In the genomic region with DNA sequence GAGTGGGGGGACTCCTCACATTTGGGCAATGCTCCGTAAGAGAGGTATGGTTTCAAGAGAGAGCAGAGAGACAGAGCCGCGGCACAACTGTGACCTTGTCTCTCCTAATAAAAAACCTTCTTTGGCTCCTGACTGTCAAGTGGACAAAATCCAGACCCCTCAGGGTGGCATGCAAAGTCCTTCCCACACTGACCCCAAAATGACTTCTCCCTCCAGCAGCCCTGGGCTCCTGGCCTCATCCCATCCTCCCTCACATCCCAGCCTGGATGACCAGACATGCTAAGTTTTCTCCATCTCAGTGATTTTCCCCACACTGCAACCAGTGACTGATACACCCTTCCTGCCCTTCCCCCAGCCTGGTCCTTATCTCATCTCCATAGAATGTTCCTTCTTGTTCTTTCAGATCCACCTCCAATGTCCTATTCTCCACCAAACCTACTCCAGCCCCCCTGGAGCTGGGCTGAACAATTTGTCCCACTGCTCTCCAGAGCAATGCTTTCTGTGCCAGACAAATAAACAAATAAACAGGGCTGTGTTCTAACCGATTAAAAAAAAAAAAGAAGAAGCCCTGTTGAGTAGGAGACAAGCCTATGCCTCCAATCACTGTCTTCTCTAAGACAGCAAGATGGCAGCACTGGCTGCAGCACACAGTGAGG, we compare ENCODE assay signal across 20 mouse cellular contexts.
A peak's percentile ranks its signal among the peaks of the same experiment; 100 is the strongest.
DNase-seq lines count a peak whose midpoint lies in the region; ATAC-seq and TF ChIP-seq lines count a peak whose summit lies in the region.
"Had no signal": no experiment of that assay in that cellular context is flagged by ENCODE, and none has a peak within 500 bp of the region (broad histone marks: within the 10 kb centered on the region; RNA-seq: fewer than 3 reads in every experiment).

No protein-coding gene starts in this region.

- peak overlapping the region; percentile 66 for H3K27ac ChIP-seq in heart, embryonic 11.5 days (ENCODE audit: low read depth, low read length)
- no peak overlapping the region for H3K27ac ChIP-seq in heart, adult 2 months
- no peak overlapping the region for H3K27ac ChIP-seq in heart, postnatal 0 days (ENCODE audit: low read depth)
- H3K27ac ChIP-seq in midbrain, embryonic 10.5 days (replicated peaks) = peak overlapping the region; percentile 50; the same call in 1 of the 2 replicates
- H3K27ac ChIP-seq in midbrain, embryonic 14.5 days (replicated peaks; ENCODE audit: low read depth, low read length) = no peak overlapping the region
- H3K27ac ChIP-seq: embryonic facial prominence, embryonic 12.5 days; hindbrain, postnatal 0 days; liver, embryonic 14.5 days; stomach, embryonic 15.5 days had no signal

- no peak for DNase-seq in heart, adult 2 months
- DNase-seq in heart, postnatal 0 days (ENCODE audit: low spot score) = peak; percentile 43
- DNase-seq in heart, adult 8-10 months (ENCODE audit: low spot score) = no peak
- no peak for DNase-seq in midbrain, embryonic 10.5 days (ENCODE audit: low spot score)
- DNase-seq in midbrain, embryonic 14.5 days = no peak
- no peak for DNase-seq in neural tube, embryonic 10.5 days (ENCODE audit: extremely low spot score, low spot score)
- DNase-seq: adrenal gland, postnatal 25 days; cerebellum, adult 8-10 months; cerebellum, postnatal 36 days; forebrain, postnatal 0 days; gastrocnemius, postnatal 25 days; kidney, adult 11 months; layer of hippocampus, adult 9-11 months; lung, embryonic 14.5 days had no signal

- WGBS in heart, embryonic 11.5 days (ENCODE audit: insufficient replicate concordance) = 20% methylated on average over 4 of the region's 4 CpGs
- 58% methylated on average over 4 of the region's 4 CpGs for WGBS in heart, adult 2 months
- 37% methylated on average over 4 of the region's 4 CpGs for WGBS in heart, postnatal 0 days
- 92% methylated on average over 4 of the region's 4 CpGs for WGBS in midbrain, embryonic 10.5 days
- WGBS in midbrain, embryonic 14.5 days = 91% methylated on average over 4 of the region's 4 CpGs

- no peak for ATAC-seq in heart, embryonic 11.5 days (replicated peaks; ENCODE audit: insufficient number of reproducible peaks, low FRiP score, low TSS enrichment)
- peak; percentile 13; the same call in 1 of the 2 replicates for ATAC-seq in heart, postnatal 0 days (ENCODE audit: insufficient read depth, low read depth)
- ATAC-seq in midbrain, embryonic 14.5 days (ENCODE audit: low FRiP score, low TSS enrichment) = no peak
- ATAC-seq: forebrain, postnatal 0 days; hindbrain, postnatal 0 days had no signal

- no peak for TF ChIP-seq EP300 in heart, adult 2 months (IDR thresholded peaks at IDR 0.05; ENCODE audit: insufficient read depth, low read depth, low read length)
- 0 out of 2 replicates have a peak, but pooled peaks have one; percentile 18 for TF ChIP-seq EP300 in heart, postnatal 0 days (IDR thresholded peaks at IDR 0.05; ENCODE audit: low read depth)

- H3K4me2 ChIP-seq in heart, embryonic 11.5 days = 0 out of 2 replicates have a peak overlapping the region, but pooled peaks have one; percentile 9
- no peak overlapping the region for H3K4me2 ChIP-seq in heart, postnatal 0 days (ENCODE audit: low read depth, low read length)
- H3K4me2 ChIP-seq in midbrain, embryonic 14.5 days (ENCODE audit: low read length) = no peak overlapping the region
- H3K4me2 ChIP-seq: embryonic facial prominence, embryonic 12.5 days; lung, embryonic 14.5 days; midbrain, embryonic 11.5 days; stomach, embryonic 15.5 days had no signal

- no peaks in the 10 kb centered on the region for H3K27me3 ChIP-seq in heart, embryonic 11.5 days (ENCODE audit: control insufficient read depth, insufficient read depth, low read length)
- H3K27me3 ChIP-seq in heart, adult 2 months (ENCODE audit: control insufficient read depth, insufficient read depth, low read length) = no peaks in the 10 kb centered on the region
- no peaks in the 10 kb centered on the region for H3K27me3 ChIP-seq in heart, postnatal 0 days (ENCODE audit: control insufficient read depth, insufficient read depth, low read length)
- 0 out of 2 replicates have a peak, but pooled peaks cover 6% of the 10 kb centered on the region for H3K27me3 ChIP-seq in midbrain, embryonic 10.5 days (ENCODE audit: low read depth, poor library complexity, severe bottlenecking)
- H3K27me3 ChIP-seq in midbrain, embryonic 14.5 days (ENCODE audit: control insufficient read depth, insufficient read depth, low read length) = no peaks in the 10 kb centered on the region
- H3K27me3 ChIP-seq: embryonic facial prominence, embryonic 12.5 days; stomach, embryonic 15.5 days had no signal

- H3K9ac ChIP-seq in heart, embryonic 11.5 days (ENCODE audit: low read depth, low read length) = no peak overlapping the region
- no peak overlapping the region for H3K9ac ChIP-seq in heart, adult 2 months (ENCODE audit: low read depth, low read length)
- H3K9ac ChIP-seq in heart, postnatal 0 days (replicated peaks; ENCODE audit: low read depth, low read length) = no peak overlapping the region
- H3K9ac ChIP-seq in midbrain, embryonic 14.5 days (replicated peaks; ENCODE audit: low read length) = no peak overlapping the region
- H3K9ac ChIP-seq: embryonic facial prominence, embryonic 12.5 days; forebrain, postnatal 0 days; liver, embryonic 14.5 days; lung, embryonic 14.5 days; stomach, embryonic 15.5 days had no signal

- TF ChIP-seq CTCF in heart, adult 2 months (IDR thresholded peaks at IDR 0.05) = no peak
- TF ChIP-seq CTCF in heart, postnatal 0 days (IDR thresholded peaks at IDR 0.05; ENCODE audit: low read depth) = no peak

- intact Hi-C loops in heart, adult 2 months (cut with DNase I) = no loop called here

- H3K4me1 ChIP-seq in heart, embryonic 11.5 days (ENCODE audit: control insufficient read depth, insufficient read depth, low read length) = peaks cover 49% of the 10 kb centered on the region
- H3K4me1 ChIP-seq in heart, adult 2 months (ENCODE audit: control insufficient read depth, insufficient read depth, low read length) = peaks cover 7% of the 10 kb centered on the region
- H3K4me1 ChIP-seq in heart, postnatal 0 days (ENCODE audit: control insufficient read depth, insufficient read depth) = peaks cover 21% of the 10 kb centered on the region
- peaks cover 35% of the 10 kb centered on the region for H3K4me1 ChIP-seq in midbrain, embryonic 10.5 days
- peaks cover 15% of the 10 kb centered on the region for H3K4me1 ChIP-seq in midbrain, embryonic 14.5 days (ENCODE audit: control insufficient read depth, insufficient read depth, low read length)

- H3K4me3 ChIP-seq in heart, embryonic 11.5 days (ENCODE audit: low read depth, low read length) = no peak overlapping the region
- no peak overlapping the region for H3K4me3 ChIP-seq in heart, adult 2 months
- H3K4me3 ChIP-seq in heart, postnatal 0 days (ENCODE audit: low read depth, low read length) = no peak overlapping the region
- H3K4me3 ChIP-seq in midbrain, embryonic 10.5 days = no peak overlapping the region
- H3K4me3 ChIP-seq in midbrain, embryonic 14.5 days (replicated peaks; ENCODE audit: low read depth, low read length) = no peak overlapping the region
- H3K4me3 ChIP-seq: embryonic facial prominence, embryonic 12.5 days; stomach, embryonic 15.5 days had no signal

- no peaks in the 10 kb centered on the region for H3K9me3 ChIP-seq in heart, embryonic 11.5 days (replicated peaks; ENCODE audit: control insufficient read depth, low read length)
- H3K9me3 ChIP-seq in heart, postnatal 0 days (replicated peaks; ENCODE audit: control insufficient read depth, low read length) = no peaks in the 10 kb centered on the region
- H3K9me3 ChIP-seq in midbrain, embryonic 10.5 days (replicated peaks) = no peaks in the 10 kb centered on the region
- no peaks in the 10 kb centered on the region for H3K9me3 ChIP-seq in midbrain, embryonic 14.5 days (ENCODE audit: control insufficient read depth, low read length)
- H3K9me3 ChIP-seq: embryonic facial prominence, embryonic 12.5 days; stomach, embryonic 15.5 days had no signal

- no peaks in the 10 kb centered on the region for H3K79me2 ChIP-seq in heart, adult 2 months (replicated peaks; ENCODE audit: control insufficient read depth, insufficient read depth, low read length)

- H3K36me3 ChIP-seq in heart, embryonic 11.5 days (ENCODE audit: control insufficient read depth, insufficient read depth, low read length) = no peaks in the 10 kb centered on the region
- H3K36me3 ChIP-seq in heart, adult 2 months (ENCODE audit: control insufficient read depth, insufficient read depth, low read length) = no peaks in the 10 kb centered on the region
- H3K36me3 ChIP-seq in heart, postnatal 0 days (replicated peaks; ENCODE audit: control insufficient read depth, insufficient read depth, low read length) = no peaks in the 10 kb centered on the region
- no peaks in the 10 kb centered on the region for H3K36me3 ChIP-seq in midbrain, embryonic 10.5 days
- H3K36me3 ChIP-seq in midbrain, embryonic 14.5 days (ENCODE audit: control insufficient read depth, insufficient read depth, low read length) = no peaks in the 10 kb centered on the region
- H3K36me3 ChIP-seq: embryonic facial prominence, embryonic 12.5 days; stomach, embryonic 15.5 days had no signal

- TF ChIP-seq POLR2A in heart, adult 2 months (IDR thresholded peaks at IDR 0.05; ENCODE audit: insufficient read depth, low read depth, low read length) = no peak

Comparison
In these comparisons a context has a peak if more than half of its experiments do, and no peak if none do; other contexts are left out.
1. H3K27ac ChIP-seq: peak in heart, embryonic 11.5 days (single experiment) and midbrain, embryonic 10.5 days (single experiment); none in heart, adult 2 months (single experiment), heart, postnatal 0 days (single experiment) and midbrain, embryonic 14.5 days (single experiment).